Mouse (Mus musculus) liver (tissue): ENCODE measurements around the gene Igf2r.

ENCODE experiments used
- DNase-seq: peaks from one replicate; pipeline ENCODE4 v3.0.0-alpha.2; 2020; ENCODE audit warnings: mixed read lengths

Gene Igf2r

DNA sequence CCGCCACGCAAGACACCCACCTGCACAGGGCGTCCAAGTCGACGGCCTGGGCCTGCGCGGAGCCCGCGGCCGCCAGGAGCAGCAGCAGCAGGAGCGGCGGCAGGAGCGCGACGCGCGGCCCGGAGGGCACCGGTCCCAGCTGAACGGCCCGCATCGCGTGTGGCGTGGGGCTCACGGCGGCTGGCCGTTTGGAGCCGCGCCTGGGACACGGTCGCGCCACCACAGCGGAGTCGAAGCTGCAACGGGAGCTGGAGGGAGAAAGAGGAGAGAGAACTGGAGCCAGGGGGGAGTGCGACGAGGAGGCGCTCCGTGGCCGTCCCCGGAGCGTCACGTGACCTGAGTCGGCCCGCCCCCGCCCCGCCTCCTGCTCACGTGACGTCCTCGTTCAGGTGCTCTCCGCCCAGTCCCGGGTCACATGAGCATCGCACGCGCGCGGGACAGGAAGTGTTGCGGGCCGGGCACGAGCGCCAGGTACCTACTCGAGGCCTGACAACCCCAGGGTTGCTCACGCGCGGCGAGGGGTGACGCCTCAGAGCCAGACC lies at the start of gene Igf2r:
Gene Igf2r, minus strand, starts transcription at position 285 of the 542 bp plus-strand sequence.
- peak; percentile 91 for DNase-seq

DNA sequence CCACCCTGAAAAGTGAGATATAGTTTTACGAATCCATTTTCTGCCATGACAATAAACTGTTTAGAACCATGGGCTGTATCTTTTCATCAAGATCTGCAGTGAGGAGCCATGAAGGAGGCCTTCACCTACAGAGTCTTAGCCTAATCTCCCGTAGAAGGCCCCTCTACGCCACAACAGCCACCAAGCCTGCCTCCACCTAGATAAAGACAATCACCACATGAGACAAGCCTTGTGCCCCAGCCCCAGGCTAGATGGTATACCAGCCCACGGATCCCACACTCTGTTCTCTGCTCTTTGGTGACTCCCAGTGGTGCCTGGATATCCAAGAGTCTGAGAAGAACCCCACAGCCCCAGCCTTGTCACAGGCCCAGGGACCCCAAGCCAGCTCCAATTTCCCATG lies 46.4 kb upstream of the Igf2r start:
- peak; percentile 56 for DNase-seq

DNA sequence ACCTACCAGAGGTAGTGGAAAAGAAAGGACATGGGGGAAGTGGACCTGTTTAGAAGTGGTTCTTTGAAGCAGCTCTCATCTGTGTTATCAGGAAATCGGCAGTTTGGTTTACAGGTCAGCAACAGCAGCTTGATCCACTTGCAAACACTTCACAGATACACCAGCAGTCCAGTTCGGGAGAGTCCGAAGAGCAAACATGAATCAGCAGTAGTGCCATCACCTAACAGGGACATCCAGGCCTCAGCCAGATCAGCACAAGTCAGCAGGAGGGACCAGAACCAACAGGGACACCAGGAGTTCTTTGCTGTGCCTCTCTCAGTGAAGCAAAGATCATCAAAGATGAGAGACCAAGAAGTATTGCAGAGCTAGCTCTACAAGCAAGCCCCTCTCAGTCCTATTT lies 45.0 kb upstream of the Igf2r start:
- no peak for DNase-seq

DNA sequence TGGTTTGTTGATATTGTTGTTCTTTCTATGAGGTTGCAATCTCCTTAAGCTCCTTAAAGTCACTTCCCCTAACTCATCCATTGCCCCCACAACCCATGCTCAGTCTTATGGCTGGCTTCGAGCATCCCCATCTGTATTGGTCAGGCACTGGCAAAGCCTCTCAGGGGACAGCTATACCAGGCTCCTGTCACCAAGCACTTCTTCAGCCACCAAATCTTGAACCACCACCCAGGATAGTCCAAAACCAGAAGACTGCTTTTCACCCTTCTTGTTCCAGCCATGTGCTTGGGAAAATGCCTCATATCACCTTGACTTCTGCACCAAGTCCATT lies 41.5 kb upstream of the Igf2r start:
- no peak for DNase-seq

DNA sequence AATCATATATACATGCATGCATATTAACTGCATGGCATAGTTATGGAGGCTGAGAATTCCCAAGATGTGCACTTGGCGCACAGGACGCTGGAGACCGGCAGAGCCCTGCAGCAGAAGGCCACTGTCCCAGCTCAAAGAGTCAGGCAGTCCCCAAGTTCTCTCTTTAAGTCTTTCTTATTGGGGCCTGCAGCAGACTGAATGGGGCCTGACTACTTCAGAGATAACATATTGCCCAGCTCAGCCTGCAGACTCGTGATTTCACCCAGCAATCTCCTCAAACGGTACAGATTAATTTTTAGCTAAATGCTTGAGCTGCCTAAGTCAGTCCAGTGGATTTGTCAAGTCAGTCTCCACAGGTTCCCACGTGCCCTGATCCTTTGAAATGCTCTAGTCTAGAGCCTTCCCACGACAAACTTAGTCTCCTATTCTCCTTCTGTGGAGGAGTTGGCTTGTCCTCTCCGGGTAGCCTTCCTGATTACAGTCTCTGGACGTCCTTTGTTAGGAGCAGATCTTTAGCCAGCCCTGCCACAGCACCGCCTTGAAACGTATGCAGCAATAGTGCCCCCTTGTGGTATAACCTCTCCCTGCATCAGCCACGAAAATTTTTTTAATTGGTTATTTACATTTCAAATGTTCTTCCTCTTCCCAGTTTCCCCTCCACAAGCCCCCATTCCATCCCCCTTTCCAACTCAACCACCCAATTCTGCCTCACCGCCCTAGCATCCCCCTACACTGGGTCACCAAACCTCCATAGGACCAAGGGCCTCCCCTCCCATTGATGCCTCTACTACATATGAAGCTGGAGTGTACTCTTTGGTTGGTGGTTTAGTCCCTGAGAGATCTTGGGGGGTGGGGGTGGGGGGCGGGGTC lies 40.9 kb upstream of the Igf2r start:
- peak; percentile 61 for DNase-seq

DNA sequence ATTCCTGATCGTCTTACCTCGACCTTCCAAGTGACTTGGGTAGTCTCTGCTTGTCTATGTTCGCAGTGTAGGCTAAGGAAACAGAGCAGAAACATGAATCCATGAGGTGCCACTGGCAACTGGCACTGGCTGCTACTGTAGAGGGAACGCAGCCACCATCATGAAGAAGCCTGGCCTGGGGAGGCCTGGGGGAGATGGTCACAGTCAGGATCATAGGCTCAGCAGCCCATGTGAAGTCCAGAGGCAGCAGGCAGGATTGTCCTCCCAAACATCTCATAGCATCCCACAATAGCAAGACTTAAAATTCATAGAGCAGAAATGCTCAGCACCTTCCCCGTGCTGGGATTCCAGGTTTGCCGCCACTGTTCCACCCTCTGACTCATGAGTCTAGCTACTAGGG lies 39.4 kb upstream of the Igf2r start:
- no peak for DNase-seq

DNA sequence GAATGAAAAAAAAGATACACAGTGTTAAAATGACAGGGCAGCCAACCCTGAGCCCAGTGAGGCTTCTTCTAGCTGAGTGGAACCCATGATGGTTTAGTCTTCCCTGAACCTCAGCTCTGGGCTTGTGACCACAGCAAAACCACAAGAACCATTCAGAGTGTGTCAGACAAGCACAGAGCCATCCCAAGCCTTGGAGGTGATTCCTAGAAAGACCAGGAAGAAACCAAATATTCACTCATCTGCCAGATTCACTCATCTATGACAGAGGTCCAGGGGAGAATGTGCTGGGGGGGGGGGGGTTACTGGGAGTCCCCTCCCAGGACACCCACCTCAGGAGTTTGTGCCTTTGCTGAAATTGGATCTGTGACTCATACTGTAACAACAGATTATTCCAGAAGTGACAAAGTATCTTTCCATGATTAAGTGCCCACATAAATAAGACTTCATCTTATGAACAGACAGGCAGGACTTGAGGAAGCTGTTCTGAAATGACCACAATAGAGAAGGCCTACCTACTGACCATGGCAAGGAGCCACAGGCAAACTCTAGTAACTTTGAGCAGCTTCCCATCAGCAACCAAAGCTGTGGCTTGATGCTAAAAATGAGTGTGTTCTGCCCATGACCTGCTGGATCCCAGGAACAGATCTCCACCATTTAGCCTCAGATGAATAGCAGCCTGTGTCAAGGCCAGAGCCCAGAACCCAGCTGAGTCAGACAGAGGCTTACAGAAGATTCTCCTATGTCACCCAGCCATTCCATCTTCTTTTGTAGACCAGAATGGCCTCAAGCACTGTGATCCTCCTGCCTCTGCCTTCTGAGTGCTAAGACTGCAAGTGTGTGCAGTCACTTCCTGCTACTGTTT lies 35.4 kb upstream of the Igf2r start:
- DNase-seq, result no peak

DNA sequence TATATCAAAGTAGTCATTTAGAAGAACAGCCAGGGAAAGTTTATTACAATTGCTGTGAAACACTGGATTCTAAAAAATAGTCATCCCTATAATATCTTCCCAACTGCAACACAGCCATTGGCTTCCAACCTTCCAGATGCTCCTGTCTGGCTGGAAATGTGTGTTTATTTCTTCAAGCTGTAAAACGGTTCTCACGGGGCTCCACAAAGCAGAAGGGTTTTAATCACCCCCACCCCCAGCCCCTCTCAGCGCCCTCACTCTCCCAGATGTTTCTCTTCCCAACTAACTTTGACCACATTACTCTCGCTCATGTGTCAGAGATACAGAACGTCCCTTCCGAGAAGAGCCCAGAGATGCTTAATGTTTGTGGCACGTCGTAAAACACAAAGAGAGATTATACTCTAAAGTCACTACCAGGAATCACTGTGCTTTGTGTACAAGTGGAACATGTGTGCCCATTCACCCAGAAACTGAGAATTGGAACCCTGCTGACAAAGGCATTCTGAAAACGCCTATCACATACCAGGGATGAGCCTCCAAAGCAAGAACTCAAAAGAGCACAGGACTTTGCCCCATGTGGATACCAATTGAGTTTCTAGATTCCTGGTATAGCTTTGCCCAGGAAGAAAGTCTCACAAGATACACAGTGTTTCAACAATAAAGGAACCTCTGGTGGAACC lies 32.5 kb upstream of the Igf2r start:
- DNase-seq, result no peak

DNA sequence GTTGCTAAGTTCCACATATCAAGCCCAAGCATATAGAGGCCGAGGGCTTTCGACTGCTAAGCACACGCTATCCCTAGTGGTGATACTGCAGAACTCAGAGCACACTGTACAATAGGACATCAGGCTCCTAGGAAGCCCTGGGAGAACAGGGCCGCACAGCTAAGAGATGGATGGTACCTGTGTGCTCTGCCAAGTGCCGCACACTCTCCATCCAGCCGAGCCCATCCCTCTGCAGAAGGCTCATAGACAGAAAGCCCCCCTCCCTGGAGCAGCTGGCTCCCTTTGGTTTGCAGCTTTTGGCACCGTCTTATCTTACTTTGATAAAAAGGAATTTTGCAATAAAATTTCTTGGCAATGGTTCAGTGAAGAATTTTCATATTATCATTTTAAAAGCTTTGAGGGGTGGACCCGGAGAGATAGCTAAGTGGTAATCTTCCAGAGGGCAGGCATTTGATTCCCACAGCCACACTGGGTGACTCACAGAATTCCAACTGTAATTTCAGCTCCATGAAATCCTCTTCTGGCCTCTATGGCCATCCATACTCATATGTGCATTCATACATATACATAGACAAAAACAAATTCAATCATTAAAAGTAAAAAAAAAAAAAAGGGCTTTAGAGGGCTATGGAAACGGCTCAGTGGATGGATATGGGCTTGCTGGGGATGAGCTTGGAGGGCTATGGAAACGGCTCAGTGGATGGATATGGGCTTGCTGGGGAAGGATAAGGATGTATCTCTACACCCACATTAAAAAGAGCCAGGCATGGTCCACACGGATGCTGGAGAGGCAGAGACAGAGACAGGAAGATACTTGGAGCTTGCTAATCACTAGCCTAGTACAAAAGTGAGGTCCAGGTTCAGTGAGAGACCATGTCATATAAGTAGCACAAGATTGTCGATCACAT lies 30.2 kb upstream of the Igf2r start:
- peak; percentile 28 for DNase-seq

DNA sequence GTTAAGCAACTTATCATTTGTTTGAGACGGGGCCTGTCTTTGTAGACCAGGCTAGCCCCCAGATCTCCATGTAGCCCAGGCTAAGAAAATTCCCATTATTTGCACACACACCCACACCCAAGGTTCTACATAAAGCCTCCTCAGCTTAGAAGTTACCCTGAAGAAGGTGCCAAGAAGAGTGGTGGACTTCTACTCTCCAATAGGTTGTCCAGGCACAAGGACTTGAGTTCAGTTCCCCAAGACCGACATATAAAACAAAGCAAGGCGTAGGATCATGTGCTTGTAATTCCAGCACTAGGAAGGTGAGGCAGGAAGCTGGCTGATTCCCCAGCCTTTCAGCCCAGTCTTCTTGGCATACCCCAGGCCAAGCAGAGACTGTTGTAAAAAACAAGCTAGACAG lies 29.1 kb upstream of the Igf2r start:
- no peak for DNase-seq

DNA sequence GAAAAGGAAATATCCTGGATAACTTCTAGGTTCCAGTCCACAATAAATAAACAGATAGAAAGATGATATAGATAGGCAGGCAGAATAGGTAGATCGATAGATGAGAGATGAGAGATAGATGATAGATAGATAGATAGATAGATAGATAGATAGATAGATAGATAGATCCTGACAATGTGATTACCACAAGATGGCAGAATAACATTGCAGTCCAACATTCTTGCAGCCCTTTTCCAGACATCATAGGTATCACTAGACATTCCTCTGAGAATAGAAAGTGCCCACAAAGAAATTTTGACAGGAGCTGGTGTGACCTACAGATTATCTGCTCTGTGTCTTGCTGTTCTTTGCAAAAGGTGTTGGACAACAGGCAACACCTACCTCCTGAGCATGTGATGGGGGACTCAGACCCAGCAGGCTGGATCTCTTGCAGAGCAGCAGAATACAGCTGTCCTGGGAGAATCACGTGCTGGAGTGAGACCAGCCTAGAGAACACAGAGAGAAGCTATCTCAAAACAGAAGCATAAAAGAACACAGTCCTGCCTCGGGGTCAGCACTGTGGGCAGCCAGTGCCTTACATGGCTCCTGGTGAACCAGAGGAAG lies 28.1 kb upstream of the Igf2r start:
- no peak for DNase-seq

DNA sequence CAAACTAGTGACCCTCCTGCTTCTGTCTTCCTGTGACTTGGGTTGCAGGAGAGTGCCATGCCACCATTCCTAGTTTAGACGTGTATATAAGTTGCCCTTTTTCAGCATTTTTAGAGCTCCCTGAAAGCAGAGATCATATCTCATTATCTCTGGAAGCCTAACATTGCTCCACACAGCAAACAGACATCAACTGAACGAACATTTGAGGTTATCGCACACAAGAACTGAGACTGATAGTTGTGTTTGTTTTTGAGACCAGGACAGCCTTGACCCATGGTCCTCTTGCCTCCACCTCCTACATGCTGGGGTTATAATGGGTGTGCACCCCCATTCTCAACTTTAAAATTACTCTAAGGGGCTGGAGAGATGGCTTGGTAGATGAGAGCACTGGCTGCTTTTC lies 27.2 kb upstream of the Igf2r start:
- no peak for DNase-seq

DNA sequence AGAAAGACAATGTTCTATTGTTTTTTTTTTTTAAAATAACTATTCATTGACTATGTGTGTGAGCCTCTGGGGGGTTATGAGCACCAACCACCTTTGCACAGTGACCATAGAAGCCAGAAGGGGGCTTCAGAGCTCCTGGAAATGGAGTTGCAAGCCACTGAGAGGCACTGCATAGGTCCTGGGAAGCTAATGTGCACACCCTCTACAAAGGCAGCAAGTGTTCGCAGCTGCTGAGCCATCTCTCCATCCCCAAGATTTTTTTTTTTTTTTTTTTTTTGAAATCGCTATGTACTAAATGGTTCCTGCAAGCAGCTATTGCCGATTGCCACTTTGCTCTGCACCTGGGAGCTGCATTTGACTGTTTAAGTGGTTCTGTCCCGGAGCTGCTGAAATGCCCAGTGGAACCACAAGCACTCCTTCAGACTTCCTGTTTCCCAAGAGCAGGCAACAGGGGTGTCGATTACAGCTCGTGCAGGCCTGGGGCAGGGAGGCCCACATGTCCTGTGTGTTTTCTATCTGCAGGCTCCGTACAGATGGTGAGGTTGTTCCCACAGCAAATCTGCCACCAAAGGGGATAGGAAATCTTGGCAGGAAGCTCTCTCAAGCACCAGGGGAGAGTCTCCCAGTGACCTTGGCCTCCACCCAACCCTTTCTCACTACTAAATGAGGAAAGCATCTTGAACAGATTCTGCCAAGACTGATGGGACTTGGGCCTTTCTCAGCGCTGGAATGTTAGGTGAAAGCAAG lies 24.4 kb upstream of the Igf2r start:
- DNase-seq, result peak; percentile 42

DNA sequence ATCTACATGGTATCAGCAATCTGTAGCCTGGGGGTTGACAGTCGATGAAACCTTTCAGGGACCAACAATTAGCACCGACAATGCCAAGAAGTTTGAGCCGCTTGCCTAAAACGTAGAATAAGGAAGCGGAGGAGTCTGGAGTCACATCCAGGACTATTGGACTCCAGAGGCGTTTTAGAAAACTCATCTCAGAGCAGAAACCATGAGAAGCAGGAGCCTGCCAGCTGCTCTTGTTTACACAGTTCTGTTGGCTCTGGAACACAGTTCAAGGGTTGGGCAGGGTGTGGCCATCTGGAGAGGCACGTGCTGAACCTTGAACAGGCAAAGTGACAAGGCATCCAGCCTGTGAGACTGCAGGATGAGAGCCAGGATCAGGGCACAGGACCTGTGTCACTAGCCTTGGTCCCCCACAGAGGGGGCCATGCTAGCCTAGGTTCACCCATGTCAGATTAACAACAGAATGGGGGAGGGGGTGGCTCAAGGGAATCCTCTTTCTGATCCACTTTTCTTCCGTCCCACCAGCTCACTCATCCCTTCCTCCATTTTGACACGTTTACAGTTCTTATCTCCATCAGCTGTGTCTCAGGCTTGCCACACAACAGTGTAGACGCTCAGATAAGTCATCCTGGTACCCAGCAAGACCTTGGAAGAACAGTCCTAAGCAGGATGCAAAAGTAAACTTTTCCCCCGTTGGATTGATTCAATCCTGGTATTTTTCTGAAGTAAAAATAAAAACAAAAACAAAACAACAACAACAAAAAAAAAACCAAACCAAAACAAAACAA lies 23.1 kb upstream of the Igf2r start:
- peak; percentile 67 for DNase-seq

DNA sequence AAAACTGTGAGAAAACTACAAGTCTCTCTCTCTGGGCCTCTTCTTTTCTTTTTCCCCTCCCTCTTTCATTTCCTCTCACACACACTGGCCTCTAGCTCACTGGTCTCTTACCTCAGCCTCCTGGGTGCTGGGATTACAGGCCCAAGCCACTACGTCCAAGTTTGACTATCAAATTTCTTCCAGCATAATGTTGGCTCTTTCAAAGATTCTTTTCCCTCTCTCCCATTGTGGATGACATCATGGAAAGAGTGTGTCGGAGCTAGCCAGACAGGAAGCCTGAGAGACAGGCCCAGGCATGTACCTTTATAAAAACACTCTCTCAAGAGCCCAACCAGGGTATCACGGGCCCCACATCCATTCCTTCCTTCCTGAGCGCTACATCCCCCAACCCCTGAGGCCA lies 22.0 kb upstream of the Igf2r start:
- no peak for DNase-seq

DNA sequence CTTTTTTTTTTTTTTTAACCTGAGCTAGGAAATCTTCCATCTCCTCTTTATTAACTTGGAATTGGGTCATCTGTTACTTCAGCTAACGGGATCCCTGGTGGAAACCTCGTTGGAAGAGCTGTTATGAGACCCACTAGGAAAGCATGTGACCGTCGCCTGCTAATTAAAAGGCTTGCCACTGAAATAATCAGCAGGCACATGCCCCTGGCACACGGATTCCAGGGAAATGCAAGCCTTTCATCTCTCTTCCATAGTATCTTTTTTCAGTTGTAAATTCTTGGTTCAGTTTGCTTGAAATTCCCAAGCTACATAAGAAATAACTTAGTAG lies 21.6 kb upstream of the Igf2r start:
- DNase-seq, result no peak

DNA sequence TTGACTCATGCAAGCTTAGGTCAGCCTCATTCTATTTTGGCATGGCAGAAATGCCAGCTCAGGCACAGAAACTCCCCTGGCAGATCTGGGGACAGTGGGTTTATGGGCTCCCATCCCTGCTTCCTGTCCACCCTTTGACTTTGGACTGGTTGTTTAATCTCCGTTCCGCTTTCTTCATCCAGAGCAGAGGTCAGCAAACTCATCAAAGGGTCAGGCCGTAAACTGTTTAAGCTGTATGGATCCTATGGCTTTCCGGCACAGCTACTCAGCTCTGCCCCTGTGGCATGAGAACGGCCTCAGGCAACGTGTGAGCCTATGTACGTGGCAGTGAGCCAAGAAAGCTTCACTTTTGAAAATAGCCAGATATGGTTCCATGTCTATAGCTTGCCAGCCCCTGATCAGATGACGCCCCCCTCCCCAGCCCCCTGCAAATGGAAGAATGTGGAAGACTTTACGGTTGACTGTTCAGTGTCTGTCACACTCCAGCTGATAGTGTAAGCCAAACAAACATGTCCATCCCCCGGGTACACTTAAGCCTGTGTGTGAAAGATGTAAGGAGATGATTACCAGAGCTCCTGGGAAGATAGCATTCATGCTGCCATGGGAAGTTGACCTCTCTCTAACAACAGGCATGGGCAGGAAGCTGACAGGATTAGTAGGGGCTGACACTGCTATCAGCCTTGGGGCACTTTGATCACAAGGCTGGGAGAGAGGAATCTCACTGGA lies 21.1 kb upstream of the Igf2r start:
- DNase-seq, result peak; percentile 52

DNA sequence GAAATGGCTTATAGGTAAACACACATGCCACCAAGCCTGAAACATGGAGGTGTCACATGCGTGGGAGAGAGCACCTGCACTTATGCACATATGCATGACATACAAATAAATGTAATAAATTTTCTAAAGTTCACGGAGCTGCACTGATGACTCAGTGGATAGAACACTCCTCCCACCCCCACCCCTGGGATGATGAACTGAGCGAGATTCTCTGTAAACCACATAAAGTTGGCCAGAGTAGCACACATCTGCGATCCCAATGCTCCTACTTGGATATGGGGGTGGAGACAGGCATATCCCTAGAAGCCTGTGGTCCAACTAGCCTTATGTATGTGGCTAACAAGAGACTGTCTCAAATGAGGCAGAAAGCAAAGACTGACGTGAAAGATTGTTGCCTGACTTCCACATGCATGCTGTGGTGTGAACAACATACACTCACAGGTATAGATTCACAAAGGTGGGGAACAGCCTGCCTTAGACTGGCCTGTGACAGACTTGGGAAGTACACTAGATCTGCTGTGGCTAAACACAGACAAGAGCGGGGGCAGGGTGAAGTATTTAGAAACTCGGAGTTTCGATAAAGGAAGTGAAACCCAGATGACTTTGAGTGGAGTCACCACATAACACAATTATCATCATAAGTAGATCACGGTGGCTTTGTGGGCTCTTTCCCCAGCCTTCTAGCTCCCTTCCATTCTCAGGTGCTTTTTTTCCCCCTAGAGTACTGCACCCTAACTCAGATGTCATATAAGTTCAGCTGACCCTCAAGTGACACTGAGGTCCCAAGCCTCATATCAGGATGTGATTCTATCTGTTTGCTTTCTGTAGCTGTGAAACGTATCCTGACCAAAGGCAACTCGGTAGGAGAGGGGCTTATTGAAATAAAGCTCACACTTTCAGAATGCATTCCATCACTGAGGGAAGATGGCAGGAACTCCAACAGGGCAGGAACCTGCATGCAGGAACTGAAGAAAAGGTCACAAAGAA lies 13.7 kb upstream of the Igf2r start:
- no peak for DNase-seq
